Mouse (Mus musculus) lung, postnatal 14 days (tissue): ENCODE data around the gene Olfr365.

Source experiments
- DNase-seq: peaks from one replicate; pipeline ENCODE4 v3.0.0; 2021

Olfr365 gene

GRCm38 (mm10) chr2:37187898-37188297, at the start of gene Olfr365:
Gene Olfr365, plus strand, starts transcription at chr2:37188198.
- no peak for DNase-seq

GRCm38 (mm10) chr2:37139022-37139421, 49.0 kb upstream of the Olfr365 start, which contains the start of gene Olfr364-ps1:
Gene Olfr364-ps1, plus strand, starts transcription at chr2:37139322.
- no peak for DNase-seq

- no peak for DNase-seq
Measured at GRCm38 (mm10) chr2:37211274-37211673, 23.3 kb downstream of the Olfr365 start, which contains the start of gene Olfr366. Gene Olfr366, plus strand, starts transcription at chr2:37211574.
